In the genomic region with DNA sequence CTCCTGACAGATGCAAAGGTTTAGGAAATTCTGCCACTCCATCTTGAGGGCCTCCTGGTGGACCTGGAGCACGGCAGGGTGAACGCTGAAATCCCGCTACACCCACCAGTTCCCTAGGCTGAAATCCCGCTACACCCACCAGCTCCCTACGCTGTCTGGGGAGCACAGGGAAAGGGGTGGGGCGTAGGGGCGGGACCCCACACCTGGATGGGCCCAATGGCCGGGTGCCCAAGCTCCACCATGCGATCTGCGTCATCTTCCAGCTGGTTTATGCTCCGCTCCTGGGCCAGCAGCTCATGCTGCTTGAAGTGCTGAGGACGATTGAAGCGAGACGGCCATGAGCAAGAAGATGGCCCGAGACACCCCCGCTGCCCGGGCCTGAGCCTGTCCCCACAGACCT, we compare ENCODE assay signal across 8 mouse cellular contexts. TPM values are rescaled to one million over a fixed set of nuclear protein-coding genes. Genes with fewer than 3 reads are reported as not detected.
DNase-seq lines count a peak whose midpoint lies in the region; ATAC-seq and TF ChIP-seq lines count a peak whose summit lies in the region.
"Had no signal": no experiment of that assay in that cellular context is flagged by ENCODE, and none has a peak within 500 bp of the region (broad histone marks: within the 10 kb centered on the region; RNA-seq: fewer than 3 reads in every experiment).

No protein-coding gene starts in this region.

- H3K4me2 ChIP-seq in midbrain, postnatal 0 days (ENCODE audit: low read depth, low read length, poor library complexity, severe bottlenecking) = no peak overlapping the region
- H3K4me2 ChIP-seq in forebrain, embryonic 11.5 days (ENCODE audit: low read depth, low read length, severe bottlenecking) = 0 out of 2 replicates have a peak overlapping the region, but pooled peaks have one; percentile 11
- 0 out of 2 replicates have a peak overlapping the region, but pooled peaks have one; percentile 17 for H3K4me2 ChIP-seq in intestine, embryonic 15.5 days (replicated peaks)
- 0 out of 2 replicates have a peak overlapping the region, but pooled peaks have one; percentile 5 for H3K4me2 ChIP-seq in stomach, embryonic 15.5 days

- H3K9ac ChIP-seq in midbrain, postnatal 0 days (replicated peaks; ENCODE audit: low read length, poor library complexity, severe bottlenecking) = no peak overlapping the region
- H3K9ac ChIP-seq in forebrain, embryonic 11.5 days (ENCODE audit: low read length) = no peak overlapping the region; the same call in 1 of the 2 replicates
- H3K9ac ChIP-seq in intestine, embryonic 15.5 days = peak overlapping the region; percentile 10; the same call in 1 of the 2 replicates
- H3K9ac ChIP-seq in stomach, embryonic 15.5 days = no peak overlapping the region

- DNase-seq in midbrain, embryonic 10.5 days (ENCODE audit: low spot score) = no peak
- no peak for DNase-seq in midbrain, postnatal 0 days (ENCODE audit: low spot score)
- no peak for DNase-seq in forebrain, embryonic 11.5 days (ENCODE audit: low spot score)
- no peak for DNase-seq in layer of hippocampus, adult 18-20 months (ENCODE audit: low spot score in 2 of 2)
- DNase-seq in frontal cortex, postnatal 36 days (ENCODE audit: low spot score in 2 of 2) = no peak

- H3K4me3 ChIP-seq in midbrain, embryonic 10.5 days = peak overlapping the region; percentile 27
- no peak overlapping the region for H3K4me3 ChIP-seq in midbrain, postnatal 0 days (ENCODE audit: low read depth, low read length)
- no peak overlapping the region for H3K4me3 ChIP-seq in forebrain, embryonic 11.5 days (ENCODE audit: low read depth, low read length)
- no peak overlapping the region for H3K4me3 ChIP-seq in intestine, embryonic 15.5 days (replicated peaks)
- no peak overlapping the region for H3K4me3 ChIP-seq in stomach, embryonic 15.5 days (replicated peaks)

- no peaks in the 10 kb centered on the region for H3K9me3 ChIP-seq in midbrain, embryonic 10.5 days (replicated peaks)
- H3K9me3 ChIP-seq in midbrain, postnatal 0 days (ENCODE audit: low read length) = no peaks in the 10 kb centered on the region
- no peaks in the 10 kb centered on the region for H3K9me3 ChIP-seq in forebrain, embryonic 11.5 days (ENCODE audit: control insufficient read depth, low read length)
- no peaks in the 10 kb centered on the region for H3K9me3 ChIP-seq in intestine, embryonic 15.5 days
- no peaks in the 10 kb centered on the region for H3K9me3 ChIP-seq in stomach, embryonic 15.5 days

- TF ChIP-seq CTCF in midbrain, postnatal 0 days (IDR thresholded peaks at IDR 0.05) = no peak

- WGBS in midbrain, embryonic 10.5 days = 21% methylated on average over 17 of the region's 17 CpGs
- WGBS in midbrain, postnatal 0 days = 33% methylated on average over 16 of the region's 17 CpGs
- WGBS in forebrain, embryonic 11.5 days = 24% methylated on average over 17 of the region's 17 CpGs
- 39% methylated on average over 17 of the region's 17 CpGs for WGBS in intestine, embryonic 15.5 days
- 43% methylated on average over 17 of the region's 17 CpGs for WGBS in stomach, embryonic 15.5 days

- peaks cover 72% of the 10 kb centered on the region for H3K27me3 ChIP-seq in midbrain, embryonic 10.5 days (ENCODE audit: low read depth, poor library complexity, severe bottlenecking)
- no peaks in the 10 kb centered on the region for H3K27me3 ChIP-seq in midbrain, postnatal 0 days (ENCODE audit: insufficient read depth, low read length)
- H3K27me3 ChIP-seq in forebrain, embryonic 11.5 days (ENCODE audit: control insufficient read depth, insufficient read depth, low read length) = peaks cover 3% of the 10 kb centered on the region
- no peaks in the 10 kb centered on the region for H3K27me3 ChIP-seq in intestine, embryonic 15.5 days (replicated peaks)
- no peaks in the 10 kb centered on the region for H3K27me3 ChIP-seq in stomach, embryonic 15.5 days (replicated peaks)
- H3K27me3 ChIP-seq: Patski had no signal

- no peak for ATAC-seq in midbrain, postnatal 0 days (ENCODE audit: low FRiP score)
- ATAC-seq in forebrain, embryonic 11.5 days (replicated peaks; ENCODE audit: low FRiP score) = no peak
- ATAC-seq in intestine, embryonic 15.5 days = no peak
- ATAC-seq in stomach, embryonic 15.5 days (ENCODE audit: insufficient read depth, low FRiP score, low read depth) = no peak
- ATAC-seq: Patski had no signal

- no peaks in the 10 kb centered on the region for H3K36me3 ChIP-seq in midbrain, embryonic 10.5 days
- no peaks in the 10 kb centered on the region for H3K36me3 ChIP-seq in midbrain, postnatal 0 days (ENCODE audit: insufficient read depth, low read length)
- H3K36me3 ChIP-seq in forebrain, embryonic 11.5 days (ENCODE audit: control insufficient read depth, insufficient read depth, low read length) = no peaks in the 10 kb centered on the region
- 0 out of 2 replicates have a peak, but pooled peaks cover 2% of the 10 kb centered on the region for H3K36me3 ChIP-seq in intestine, embryonic 15.5 days
- H3K36me3 ChIP-seq in stomach, embryonic 15.5 days = no peaks in the 10 kb centered on the region

- peaks cover 24% of the 10 kb centered on the region for H3K4me1 ChIP-seq in midbrain, embryonic 10.5 days
- H3K4me1 ChIP-seq in midbrain, postnatal 0 days (ENCODE audit: insufficient read depth, low read length) = no peaks in the 10 kb centered on the region
- no peaks in the 10 kb centered on the region; the same call in 1 of the 2 replicates for H3K4me1 ChIP-seq in forebrain, embryonic 11.5 days (replicated peaks; ENCODE audit: control insufficient read depth, insufficient read depth, low read length)
- H3K4me1 ChIP-seq in intestine, embryonic 15.5 days (replicated peaks) = no peaks in the 10 kb centered on the region
- peaks cover 24% of the 10 kb centered on the region for H3K4me1 ChIP-seq in stomach, embryonic 15.5 days

- no peak overlapping the region; the same call in 1 of the 2 replicates for H3K27ac ChIP-seq in midbrain, embryonic 10.5 days (replicated peaks)
- no peak overlapping the region for H3K27ac ChIP-seq in midbrain, postnatal 0 days (ENCODE audit: low read depth, low read length)
- no peak overlapping the region for H3K27ac ChIP-seq in forebrain, embryonic 11.5 days (ENCODE audit: low read depth, low read length)
- no peak overlapping the region for H3K27ac ChIP-seq in intestine, embryonic 15.5 days
- no peak overlapping the region for H3K27ac ChIP-seq in stomach, embryonic 15.5 days

RNA-seq across cellular contexts. Expression of gene Evpl, which starts 5.5 kb away (rescaled TPM):
- polyA plus RNA-seq in midbrain, embryonic 10.5 days (2016; fragmentation: Nextera tagmentation; extraction: Ambion mirVana) = 0.32 and 0.57 TPM in 2 replicates
- total RNA-seq in midbrain, postnatal 0 days (2014; rRNA removed) = 3.3 and 4.9 TPM in 2 replicates
- polyA plus RNA-seq in midbrain, postnatal 0 days (2015; fragmentation: Nextera tagmentation; extraction: Ambion mirVana) = 1.9 and 2.3 TPM in 2 replicates
- polyA plus RNA-seq in forebrain, embryonic 11.5 days (2014; fragmentation: Nextera tagmentation; extraction: Ambion mirVana) = 0.61 and 0.80 TPM in 2 replicates
- 3.3 and 3.4 TPM in 2 replicates for polyA plus RNA-seq in intestine, embryonic 15.5 days (2015; fragmentation: Nextera tagmentation; extraction: Ambion mirVana)
- polyA plus RNA-seq in stomach, embryonic 15.5 days (2015; fragmentation: Nextera tagmentation; extraction: Ambion mirVana) = 9.8 and 17.0 TPM in 2 replicates
- total RNA-seq in layer of hippocampus, adult 18-20 months (2021) = under 1 TPM; 0.61 to 0.74 TPM

RNA-seq across cellular contexts. Expression of gene Acox1, which starts 33.6 kb away (rescaled TPM):
- 21.2 and 26.3 TPM in 2 replicates for polyA plus RNA-seq in midbrain, embryonic 10.5 days (2016; fragmentation: Nextera tagmentation; extraction: Ambion mirVana)
- 110 and 116 TPM in 2 replicates for total RNA-seq in midbrain, postnatal 0 days (2014; rRNA removed)
- 66.1 and 69.2 TPM in 2 replicates for polyA plus RNA-seq in midbrain, postnatal 0 days (2015; fragmentation: Nextera tagmentation; extraction: Ambion mirVana)
- polyA plus RNA-seq in forebrain, embryonic 11.5 days (2014; fragmentation: Nextera tagmentation; extraction: Ambion mirVana) = 28.0 and 30.2 TPM in 2 replicates
- 56.9 and 59.4 TPM in 2 replicates for polyA plus RNA-seq in intestine, embryonic 15.5 days (2015; fragmentation: Nextera tagmentation; extraction: Ambion mirVana)
- polyA plus RNA-seq in stomach, embryonic 15.5 days (2015; fragmentation: Nextera tagmentation; extraction: Ambion mirVana) = 33.6 and 38.1 TPM in 2 replicates
- 100 to 1,000 TPM; 125 TPM for total RNA-seq in layer of hippocampus, adult 18-20 months (2021)

RNA-seq across cellular contexts. Expression of gene Ten1, which starts 33.8 kb away (rescaled TPM):
- 57.2 and 60.8 TPM in 2 replicates for polyA plus RNA-seq in midbrain, embryonic 10.5 days (2016; fragmentation: Nextera tagmentation; extraction: Ambion mirVana)
- 54.2 and 60.5 TPM in 2 replicates for total RNA-seq in midbrain, postnatal 0 days (2014; rRNA removed)
- polyA plus RNA-seq in midbrain, postnatal 0 days (2015; fragmentation: Nextera tagmentation; extraction: Ambion mirVana) = 91.2 and 101 TPM in 2 replicates
- 48.5 and 55.4 TPM in 2 replicates for polyA plus RNA-seq in forebrain, embryonic 11.5 days (2014; fragmentation: Nextera tagmentation; extraction: Ambion mirVana)
- polyA plus RNA-seq in intestine, embryonic 15.5 days (2015; fragmentation: Nextera tagmentation; extraction: Ambion mirVana) = 98.0 and 100 TPM in 2 replicates
- polyA plus RNA-seq in stomach, embryonic 15.5 days (2015; fragmentation: Nextera tagmentation; extraction: Ambion mirVana) = 74.8 and 78.3 TPM in 2 replicates
- total RNA-seq in layer of hippocampus, adult 18-20 months (2021) = 10 to 100 TPM; 33.7 to 39.8 TPM

RNA-seq across cellular contexts. Expression of gene Srp68, which starts 41.6 kb away (rescaled TPM):
- 96.1 and 106 TPM in 2 replicates for polyA plus RNA-seq in midbrain, embryonic 10.5 days (2016; fragmentation: Nextera tagmentation; extraction: Ambion mirVana)
- 17.7 and 27.3 TPM in 2 replicates for total RNA-seq in midbrain, postnatal 0 days (2014; rRNA removed)
- polyA plus RNA-seq in midbrain, postnatal 0 days (2015; fragmentation: Nextera tagmentation; extraction: Ambion mirVana) = 47.9 and 50.9 TPM in 2 replicates
- 81.2 and 83.6 TPM in 2 replicates for polyA plus RNA-seq in forebrain, embryonic 11.5 days (2014; fragmentation: Nextera tagmentation; extraction: Ambion mirVana)
- 95.2 and 96.7 TPM in 2 replicates for polyA plus RNA-seq in intestine, embryonic 15.5 days (2015; fragmentation: Nextera tagmentation; extraction: Ambion mirVana)
- 89.5 and 101 TPM in 2 replicates for polyA plus RNA-seq in stomach, embryonic 15.5 days (2015; fragmentation: Nextera tagmentation; extraction: Ambion mirVana)
- total RNA-seq in layer of hippocampus, adult 18-20 months (2021) = 10 to 100 TPM; 69.4 to 71.3 TPM

RNA-seq across cellular contexts. Expression of gene Galr2, which starts 48.3 kb away (rescaled TPM):
- 0.09 and 0.12 TPM in 2 replicates for polyA plus RNA-seq in midbrain, embryonic 10.5 days (2016; fragmentation: Nextera tagmentation; extraction: Ambion mirVana)
- total RNA-seq in midbrain, postnatal 0 days (2014; rRNA removed) = 0.47 TPM in 1 of 2 replicates, not detected in the other
- polyA plus RNA-seq in midbrain, postnatal 0 days (2015; fragmentation: Nextera tagmentation; extraction: Ambion mirVana) = 0.36 and 0.54 TPM in 2 replicates
- 0.27 TPM in 1 of 2 replicates, not detected in the other for polyA plus RNA-seq in forebrain, embryonic 11.5 days (2014; fragmentation: Nextera tagmentation; extraction: Ambion mirVana)
- 0.19 and 0.21 TPM in 2 replicates for polyA plus RNA-seq in intestine, embryonic 15.5 days (2015; fragmentation: Nextera tagmentation; extraction: Ambion mirVana)
- polyA plus RNA-seq in stomach, embryonic 15.5 days (2015; fragmentation: Nextera tagmentation; extraction: Ambion mirVana) = 0.15 and 0.35 TPM in 2 replicates
- total RNA-seq in layer of hippocampus, adult 18-20 months (2021) = not detected
